Mouse (Mus musculus): ENCODE results near the gene Epb41l1. TPM values are rescaled to one million over a fixed set of nuclear protein-coding genes. Genes with fewer than 3 reads are reported as not detected.

The Epb41l1 gene
- total and polyA plus RNA-seq, 3 experiments: 0.09 to 8.4 (median 0.44) TPM

DNA sequence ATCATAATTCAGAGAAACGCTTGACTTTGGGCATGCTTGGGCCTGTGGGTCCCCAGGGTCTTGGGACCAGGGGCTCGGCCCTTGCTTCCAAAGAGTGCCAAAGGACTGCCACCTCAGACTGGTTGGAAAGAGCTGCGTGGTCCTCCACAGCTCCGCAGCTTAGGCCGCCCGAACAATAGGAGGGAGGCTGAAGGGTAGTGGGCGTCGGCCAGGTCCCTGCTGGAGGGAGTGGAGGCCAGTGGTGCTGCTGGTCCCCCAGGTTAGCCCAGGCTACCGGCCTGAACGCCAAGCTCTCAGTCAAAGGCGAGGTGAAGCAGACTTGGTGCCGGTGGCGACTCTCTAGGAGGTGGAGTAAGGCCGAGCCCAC is 399 bp upstream of the Epb41l1 start:
- Histone ChIP-seq H3K4me1 (ENCODE audit: insufficient read depth, low read depth, low read length) (peaks cover 10% of the 10 kb centered on the region), H3K9me3 (replicated peaks) (no peaks in the 10 kb centered on the region), H3K27me3 (ENCODE audit: insufficient read depth, low read length) (peaks cover 41% of the 10 kb centered on the region), H3K4me3 (ENCODE audit: low read depth, low read length) (no peak overlapping the region), H3K36me3 (replicated peaks) (no peaks in the 10 kb centered on the region)
- ATAC-seq (ENCODE audit: extremely low read depth, insufficient number of reproducible peaks, low FRiP score, poor library complexity, severe bottlenecking): no peak
- TF ChIP-seq CTCF (IDR thresholded peaks at IDR 0.05; ENCODE audit: low read depth, low read length) (no peak), POLR2AphosphoS5 (IDR thresholded peaks at IDR 0.05; ENCODE audit: insufficient replicate concordance, low read depth, low read length) (no peak), TAL1 (conservative IDR thresholded peaks at IDR 0.05; ENCODE audit: low read depth, low read length) (no peak), GATA2 (IDR thresholded peaks at IDR 0.05; ENCODE audit: borderline replicate concordance, low read depth, low read length) (no peak), GATA1 (IDR thresholded peaks at IDR 0.05; ENCODE audit: borderline replicate concordance, low read length) (no peak)
- DNase-seq (ENCODE audit: low spot score): no peak

DNA sequence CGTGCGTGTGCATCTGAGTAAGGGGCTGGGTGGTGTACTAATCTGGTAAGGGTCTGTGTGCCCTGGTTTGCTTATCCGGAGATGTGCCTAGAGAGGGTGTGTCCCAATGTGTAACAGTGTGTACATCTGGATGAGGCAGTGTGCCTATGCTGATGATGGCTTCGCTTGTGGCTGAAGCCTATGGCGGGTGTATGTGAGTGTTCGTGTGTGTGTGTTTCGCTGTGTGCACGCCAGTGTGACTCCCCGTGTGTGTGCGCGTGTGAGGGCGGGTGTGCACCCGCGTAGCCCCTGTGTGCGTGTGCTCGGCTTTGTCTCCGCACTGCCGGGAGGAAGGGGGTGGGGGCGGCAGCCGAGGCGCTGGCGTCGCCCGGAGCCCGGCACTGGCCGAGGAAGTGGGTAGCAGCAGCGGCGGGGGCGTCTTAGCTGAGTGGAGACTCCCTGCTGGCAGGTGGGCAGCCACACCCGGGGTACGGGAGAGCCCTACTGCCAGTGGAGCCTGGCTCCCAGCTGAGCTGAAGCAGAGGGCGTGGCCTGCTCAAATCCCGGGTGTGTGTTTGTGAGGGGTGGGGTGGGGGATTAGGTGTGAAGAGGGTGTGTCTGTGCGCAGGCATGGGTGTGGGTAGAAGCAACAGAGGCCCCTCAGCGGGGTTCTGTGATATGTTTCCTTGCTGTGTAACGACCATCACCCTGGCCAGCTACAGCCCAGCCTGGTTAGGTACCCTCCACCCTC is 837 bp downstream of the Epb41l1 start:
- no peak for ATAC-seq (ENCODE audit: extremely low read depth, insufficient number of reproducible peaks, low FRiP score, poor library complexity, severe bottlenecking)
- H3K4me1 ChIP-seq (ENCODE audit: insufficient read depth, low read depth, low read length): peaks cover 10% of the 10 kb centered on the region
- H3K27me3 ChIP-seq (ENCODE audit: insufficient read depth, low read length): peaks cover 45% of the 10 kb centered on the region

DNA sequence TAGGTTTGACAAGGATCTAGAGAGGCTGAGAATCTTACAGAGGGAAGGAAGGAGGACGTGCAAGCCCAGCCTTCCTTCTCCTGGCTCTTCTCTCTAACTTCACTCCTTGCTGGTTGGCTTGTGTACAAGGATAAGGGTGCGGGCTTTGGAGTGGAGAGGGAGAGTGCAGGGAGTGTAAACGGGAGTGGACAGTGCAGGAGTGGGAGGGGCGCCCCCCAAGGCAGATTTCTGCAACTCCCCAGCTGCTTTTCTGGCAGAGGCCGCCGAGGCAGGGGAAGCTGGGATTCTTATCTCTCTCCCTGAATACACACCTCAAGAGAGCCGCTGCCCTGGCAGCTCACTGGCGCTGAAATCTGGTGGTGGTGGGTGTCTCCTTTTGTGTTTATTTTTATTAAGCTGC is 1.9 kb downstream of the Epb41l1 start:
- no peaks in the 10 kb centered on the region for H3K9me3 ChIP-seq (replicated peaks)
- H3K36me3 ChIP-seq (replicated peaks): no peaks in the 10 kb centered on the region
- H3K4me3 ChIP-seq (ENCODE audit: low read depth, low read length): no peak overlapping the region
- H3K4me1 ChIP-seq (ENCODE audit: insufficient read depth, low read depth, low read length): peaks cover 7% of the 10 kb centered on the region; the same call in 1 of the 2 replicates
- peaks cover 45% of the 10 kb centered on the region for H3K27me3 ChIP-seq (ENCODE audit: insufficient read depth, low read length)
- ATAC-seq (ENCODE audit: extremely low read depth, insufficient number of reproducible peaks, low FRiP score, poor library complexity, severe bottlenecking): no peak
- no peak for DNase-seq (ENCODE audit: low spot score)
- no peak for TF ChIP-seq GATA2 (IDR thresholded peaks at IDR 0.05; ENCODE audit: borderline replicate concordance, low read depth, low read length)
- TF ChIP-seq GATA1 (IDR thresholded peaks at IDR 0.05; ENCODE audit: borderline replicate concordance, low read length): no peak
- no peak for TF ChIP-seq TAL1 (conservative IDR thresholded peaks at IDR 0.05; ENCODE audit: low read depth, low read length)
- no peak for TF ChIP-seq POLR2AphosphoS5 (IDR thresholded peaks at IDR 0.05; ENCODE audit: insufficient replicate concordance, low read depth, low read length)
- no peak for TF ChIP-seq CTCF (IDR thresholded peaks at IDR 0.05; ENCODE audit: low read depth, low read length)

More for the DNA sequence above, 837 bp downstream of the Epb41l1 start:
- DNase-seq (ENCODE audit: low spot score): no peak
- Histone ChIP-seq H3K4me3 (ENCODE audit: low read depth, low read length) (no peak overlapping the region; the same call in 1 of the 2 replicates), H3K36me3 (replicated peaks) (no peaks in the 10 kb centered on the region), H3K9me3 (replicated peaks) (no peaks in the 10 kb centered on the region)
- TF ChIP-seq GATA1 (IDR thresholded peaks at IDR 0.05; ENCODE audit: borderline replicate concordance, low read length) (no peak), CTCF (IDR thresholded peaks at IDR 0.05; ENCODE audit: low read depth, low read length) (no peak), TAL1 (conservative IDR thresholded peaks at IDR 0.05; ENCODE audit: low read depth, low read length) (no peak), POLR2AphosphoS5 (IDR thresholded peaks at IDR 0.05; ENCODE audit: insufficient replicate concordance, low read depth, low read length) (no peak), GATA2 (IDR thresholded peaks at IDR 0.05; ENCODE audit: borderline replicate concordance, low read depth, low read length) (no peak)

DNA sequence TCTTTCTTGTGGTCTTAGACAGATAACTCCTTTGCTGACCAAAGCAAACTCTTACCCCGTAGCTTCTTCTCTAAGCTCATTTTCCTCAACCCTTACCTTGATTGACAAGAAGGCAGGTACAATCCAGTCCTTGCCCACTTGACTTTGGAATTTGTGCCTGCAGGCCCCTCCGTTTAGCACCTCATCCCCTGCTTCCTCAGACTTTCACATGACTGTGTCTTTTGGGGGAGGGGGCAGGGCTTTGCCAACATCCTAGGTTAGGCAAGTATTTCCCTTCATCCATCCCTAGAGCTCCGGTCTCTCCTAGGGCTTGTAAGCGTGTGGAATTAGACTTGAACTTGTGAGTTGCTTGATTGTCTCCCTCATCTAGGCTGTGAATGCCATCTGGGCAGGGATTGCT is 3.0 kb downstream of the Epb41l1 start:
- H3K4me3 ChIP-seq (ENCODE audit: low read depth, low read length): no peak overlapping the region

DNA sequence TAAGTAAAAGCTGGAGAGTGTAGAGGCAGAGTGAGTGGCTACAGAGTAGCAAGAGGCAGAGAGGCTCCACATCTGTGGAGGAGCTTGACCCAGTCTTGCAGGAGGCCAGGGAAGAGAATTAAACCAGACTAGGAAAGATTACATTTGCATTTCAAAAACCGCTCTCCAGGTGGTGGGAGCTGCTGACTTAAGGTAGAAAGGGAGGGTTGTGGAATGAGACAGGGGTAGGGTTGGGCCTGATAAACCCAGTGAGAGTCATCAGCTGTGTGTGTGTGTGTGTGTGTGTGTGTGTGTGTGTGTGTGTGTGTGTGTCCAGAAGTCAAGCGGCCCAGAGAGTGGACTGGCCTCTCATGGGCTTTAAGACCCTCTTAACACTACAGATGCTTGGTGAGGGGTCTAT is 4.9 kb downstream of the Epb41l1 start:
- H3K9me3 ChIP-seq (replicated peaks): no peaks in the 10 kb centered on the region
- no peak for ATAC-seq (ENCODE audit: extremely low read depth, insufficient number of reproducible peaks, low FRiP score, poor library complexity, severe bottlenecking)
- H3K4me1 ChIP-seq (ENCODE audit: insufficient read depth, low read depth, low read length): peaks cover 7% of the 10 kb centered on the region; the same call in 1 of the 2 replicates
- H3K4me3 ChIP-seq (ENCODE audit: low read depth, low read length): no peak overlapping the region
- no peaks in the 10 kb centered on the region for H3K36me3 ChIP-seq (replicated peaks)
- H3K27me3 ChIP-seq (ENCODE audit: insufficient read depth, low read length): peaks cover 53% of the 10 kb centered on the region
- TF ChIP-seq CTCF (IDR thresholded peaks at IDR 0.05; ENCODE audit: low read depth, low read length) (no peak), GATA1 (IDR thresholded peaks at IDR 0.05; ENCODE audit: borderline replicate concordance, low read length) (no peak), GATA2 (IDR thresholded peaks at IDR 0.05; ENCODE audit: borderline replicate concordance, low read depth, low read length) (no peak), POLR2AphosphoS5 (IDR thresholded peaks at IDR 0.05; ENCODE audit: insufficient replicate concordance, low read depth, low read length) (no peak), TAL1 (conservative IDR thresholded peaks at IDR 0.05; ENCODE audit: low read depth, low read length) (no peak)
- no peak for DNase-seq (ENCODE audit: low spot score)

More for the DNA sequence above, 3.0 kb downstream of the Epb41l1 start:
- Histone ChIP-seq H3K9me3 (replicated peaks) (no peaks in the 10 kb centered on the region), H3K36me3 (replicated peaks) (no peaks in the 10 kb centered on the region), H3K27me3 (ENCODE audit: insufficient read depth, low read length) (peaks cover 44% of the 10 kb centered on the region), H3K4me1 (ENCODE audit: insufficient read depth, low read depth, low read length) (peaks cover 7% of the 10 kb centered on the region; the same call in 1 of the 2 replicates)
- TF ChIP-seq GATA1 (IDR thresholded peaks at IDR 0.05; ENCODE audit: borderline replicate concordance, low read length): no peak
- TF ChIP-seq CTCF (IDR thresholded peaks at IDR 0.05; ENCODE audit: low read depth, low read length): no peak
- no peak for TF ChIP-seq GATA2 (IDR thresholded peaks at IDR 0.05; ENCODE audit: borderline replicate concordance, low read depth, low read length)
- TF ChIP-seq TAL1 (conservative IDR thresholded peaks at IDR 0.05; ENCODE audit: low read depth, low read length): no peak
- no peak for TF ChIP-seq POLR2AphosphoS5 (IDR thresholded peaks at IDR 0.05; ENCODE audit: insufficient replicate concordance, low read depth, low read length)
- DNase-seq (ENCODE audit: low spot score) (no peak), ATAC-seq (ENCODE audit: extremely low read depth, insufficient number of reproducible peaks, low FRiP score, poor library complexity, severe bottlenecking) (no peak)

DNA sequence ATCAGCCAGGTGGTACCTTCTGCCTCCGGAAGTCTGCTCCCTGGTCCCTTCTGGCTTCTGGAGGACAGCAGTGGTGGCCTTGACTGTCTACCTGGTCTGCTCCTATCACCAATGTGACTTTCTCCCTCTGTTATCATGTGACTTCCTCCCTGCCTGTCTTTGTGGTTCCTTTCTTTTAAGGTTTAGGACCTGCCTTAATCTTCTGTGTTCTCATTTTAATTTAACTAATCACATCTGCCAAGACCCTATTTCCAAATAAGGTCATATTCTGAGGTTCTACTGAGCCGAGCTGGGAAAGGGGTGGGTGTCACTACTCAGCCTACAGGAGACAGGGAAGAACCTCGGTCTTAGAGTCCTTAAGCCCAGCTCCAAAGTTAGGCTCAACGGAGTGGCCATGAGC is 5.4 kb downstream of the Epb41l1 start:
- Histone ChIP-seq H3K4me1 (ENCODE audit: insufficient read depth, low read depth, low read length) (peaks cover 7% of the 10 kb centered on the region; the same call in 1 of the 2 replicates), H3K36me3 (replicated peaks) (no peaks in the 10 kb centered on the region), H3K27me3 (ENCODE audit: insufficient read depth, low read length) (peaks cover 47% of the 10 kb centered on the region), H3K4me3 (ENCODE audit: low read depth, low read length) (no peak overlapping the region), H3K9me3 (replicated peaks) (no peaks in the 10 kb centered on the region)
- no peak for ATAC-seq (ENCODE audit: extremely low read depth, insufficient number of reproducible peaks, low FRiP score, poor library complexity, severe bottlenecking)
- TF ChIP-seq POLR2AphosphoS5 (IDR thresholded peaks at IDR 0.05; ENCODE audit: insufficient replicate concordance, low read depth, low read length) (no peak), GATA2 (IDR thresholded peaks at IDR 0.05; ENCODE audit: borderline replicate concordance, low read depth, low read length) (no peak), GATA1 (IDR thresholded peaks at IDR 0.05; ENCODE audit: borderline replicate concordance, low read length) (no peak), TAL1 (conservative IDR thresholded peaks at IDR 0.05; ENCODE audit: low read depth, low read length) (no peak), CTCF (IDR thresholded peaks at IDR 0.05; ENCODE audit: low read depth, low read length) (no peak)
- no peak for DNase-seq (ENCODE audit: low spot score)
